Mouse (Mus musculus) ES-Bruce4 (cell line): ENCODE results near the gene Bola1.

Source experiments
- CTCF ChIP-seq: IDR thresholded peaks from one replicate; pipeline ENCODE4 v1.8.1; 2011; ENCODE audit warnings: low read depth, low read length
- EP300 ChIP-seq: IDR thresholded peaks from 2 replicates; pipeline ENCODE4 v1.6.1; 2011; ENCODE audit warnings: low read depth, low read length; ENCODE audit not compliant: insufficient read depth
- POLR2A ChIP-seq: IDR thresholded peaks from one replicate; pipeline ENCODE4 v1.8.1; 2011; ENCODE audit warnings: low read length; ENCODE audit not compliant: insufficient read depth

DNA sequence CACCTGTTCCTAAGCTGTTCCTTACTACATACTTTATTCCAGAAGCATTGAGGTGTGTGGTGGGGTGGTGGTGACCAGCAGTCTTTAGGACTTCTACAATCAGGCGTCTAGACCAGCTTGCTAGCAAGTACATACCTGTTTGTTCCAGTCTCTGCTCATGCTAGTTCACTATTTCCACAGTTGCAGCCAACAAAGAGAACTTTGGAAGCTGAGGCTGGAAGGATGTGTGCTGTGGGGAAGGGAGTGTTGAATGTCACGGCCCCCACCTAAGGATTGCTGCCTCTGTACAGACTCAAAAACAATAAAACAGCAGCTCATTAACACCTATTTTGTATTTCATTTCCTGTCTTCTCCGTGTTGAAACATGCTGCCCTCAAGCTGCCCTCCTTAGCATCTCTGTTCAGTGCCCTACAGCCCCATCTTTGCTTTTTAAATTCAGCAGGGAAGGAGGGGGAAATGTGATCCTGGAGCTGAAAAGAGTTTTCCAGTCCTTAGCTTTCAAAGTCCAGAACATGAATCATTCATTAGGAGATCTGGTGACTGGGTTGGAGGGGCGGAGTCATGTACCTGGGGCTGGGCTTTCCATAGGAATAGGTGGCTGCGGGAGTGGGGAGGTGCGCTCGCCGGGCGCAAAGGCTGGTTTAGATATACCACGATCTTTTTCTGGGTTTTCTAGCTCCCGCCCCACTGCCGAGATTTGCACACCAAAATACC lies 58.5 kb downstream of the Bola1 start:
- TF ChIP-seq EP300: peak; percentile 12; the same call in 1 of the 2 replicates
- TF ChIP-seq CTCF: no peak
- TF ChIP-seq POLR2A: no peak
